Mouse (Mus musculus): ENCODE measurements around the gene Olfr1390.
"Not testable (repeated sequence)": the region's sequence is repeated elsewhere in the genome, so short reads cannot be mapped to it uniquely, and the experiment has no call there.

The Olfr1390 gene

GRCm38 (mm10) chr11:49334888-49335287 is at the start of gene Olfr1390:
Olfr1390 (plus strand) TSS chr11:49335188.
- DNase-seq = no peak

GRCm38 (mm10) chr11:49287251-49287650 is 47.7 kb upstream of the Olfr1390 start:
- DNase-seq = no peak

GRCm38 (mm10) chr11:49292777-49293176 is 42.2 kb upstream of the Olfr1390 start:
- DNase-seq = peak; percentile 54

GRCm38 (mm10) chr11:49304441-49304840 is 30.5 kb upstream of the Olfr1390 start, which contains the start of gene Olfr10:
Olfr10 (plus strand) TSS chr11:49304741.
- DNase-seq = no peak

GRCm38 (mm10) chr11:49308547-49308946 is 26.4 kb upstream of the Olfr1390 start:
- DNase-seq = not testable (repeated sequence)

- no peak for DNase-seq
Measured at GRCm38 (mm10) chr11:49322442-49322841, 12.5 kb upstream of the Olfr1390 start, which contains the start of gene Olfr1391. Olfr1391 (plus strand) TSS chr11:49322742.

GRCm38 (mm10) chr11:49326726-49327125 is 8.3 kb upstream of the Olfr1390 start:
- DNase-seq = no peak

- DNase-seq = no peak
Measured at GRCm38 (mm10) chr11:49329686-49330085, 5.3 kb upstream of the Olfr1390 start.

- DNase-seq = no peak
Measured at GRCm38 (mm10) chr11:49337150-49337832, 2.3 kb downstream of the Olfr1390 start.

- DNase-seq = no peak
Measured at GRCm38 (mm10) chr11:49383133-49383532, 48.1 kb downstream of the Olfr1390 start.

- DNase-seq = not testable (repeated sequence)
Measured at GRCm38 (mm10) chr11:49386118-49386517, 51.1 kb downstream of the Olfr1390 start.
